Mouse (Mus musculus) limb, embryonic 14.5 days (tissue): ENCODE measurements around the gene Tdp2. TPM values are rescaled to one million over a fixed set of nuclear protein-coding genes. Genes with fewer than 3 reads are reported as not detected.

Source experiments
- ATAC-seq: fragments of 200-750 bp; cut with Nextera tagmentation; 2 replicates; pipeline ENCODE4 v1.8.0; 2017; ENCODE audit warnings: low read depth, moderate number of reproducible peaks, moderate TSS enrichment; ENCODE audit not compliant: low FRiP score
- DNase-seq: peaks from one replicate; pipeline ENCODE4 v3.0.0-alpha.2; 2015; ENCODE audit warnings: low spot score
- H3K27ac ChIP-seq: fragments of 300-500 bp; sonication (generic); replicated peaks from 2 replicates; pipeline ENCODE4 v1.5.1; 2014; ENCODE audit warnings: low read depth, mild to moderate bottlenecking, low read length, moderate library complexity, mixed read lengths
- H3K27me3 ChIP-seq: fragments of 300-500 bp; sonication (generic); 2 replicates; pipeline ENCODE4 v1.6.1; 2014; ENCODE audit warnings: low read length, mixed read lengths; ENCODE audit not compliant: control insufficient read depth, insufficient read depth
- H3K36me3 ChIP-seq: fragments of 300-500 bp; sonication (generic); 2 replicates; pipeline ENCODE4 v1.6.1; 2014; ENCODE audit warnings: mild to moderate bottlenecking, low read length, moderate library complexity, mixed read lengths; ENCODE audit not compliant: control insufficient read depth, insufficient read depth
- H3K4me1 ChIP-seq: fragments of 300-500 bp; sonication (generic); 2 replicates; pipeline ENCODE4 v1.6.1; 2014; ENCODE audit warnings: antibody characterized with exemption, low read length, mixed read lengths; ENCODE audit not compliant: control insufficient read depth, insufficient read depth
- H3K4me2 ChIP-seq: fragments of 300-500 bp; sonication (generic); replicated peaks from 2 replicates; pipeline ENCODE4 v1.6.1; 2014; ENCODE audit warnings: low read depth, mild to moderate bottlenecking, low read length, moderate library complexity; ENCODE audit not compliant: severe bottlenecking
- H3K4me3 ChIP-seq: fragments of 300-500 bp; sonication (generic); replicated peaks from 2 replicates; pipeline ENCODE4 v1.5.1; 2014; ENCODE audit warnings: low read length
- H3K9ac ChIP-seq: fragments of 300-500 bp; sonication (generic); 2 replicates; pipeline ENCODE4 v1.6.1; 2014; ENCODE audit warnings: mild to moderate bottlenecking, low read depth, low read length, moderate library complexity; ENCODE audit not compliant: severe bottlenecking
- H3K9me3 ChIP-seq: fragments of 300-500 bp; sonication (generic); 2 replicates; pipeline ENCODE4 v1.6.1; 2016; ENCODE audit warnings: low read length; ENCODE audit not compliant: control insufficient read depth
- POLR2A ChIP-seq: fragments of 200-500 bp; IDR thresholded peaks from 2 replicates; pipeline ENCODE4 v1.8.0; 2012; ENCODE audit warnings: inconsistent platforms, mild to moderate bottlenecking, moderate library complexity, borderline replicate concordance; ENCODE audit not compliant: insufficient read depth, insufficient read length; ENCODE audit errors: extremely low read depth
- WGBS: fragments of 180-500 bp; shearing (Covaris S2); extraction: QIAGEN DNeasy Blood & Tissue Kit; methylation state at CpG from one replicate; pipeline ENCODE4 v1.1.7; 2014; 5-methylcytosine and 5-hydroxymethylcytosine counted together
- polyA plus RNA-seq, 2 experiments: library from polyadenylated mRNA; depleted of rRNA in 1 of 2; stranded (reverse) in 1 of 2; unstranded in 1 of 2; fragments of >200 nt; fragmentation: Nextera tagmentation in 1 of 2; extraction: Ambion mirVana in 1 of 2; gene quantifications; 2 replicates each; pipeline versions ENCODE4 v1.2.1 to v1.2.3; 2012 to 2014

Tdp2 gene
- polyA plus RNA-seq, 2 experiments: 41.5 to 66.9 TPM

GRCm38 (mm10) chr13:24852570-24852969 lies 21.1 kb downstream of the Tdp2 start:
- 88% methylated on average over 3 of the region's 3 CpGs for WGBS
- Histone ChIP-seq H3K4me1 (no peaks in the 10 kb centered on the region), H3K36me3 (no peaks in the 10 kb centered on the region)

GRCm38 (mm10) chr13:24859115-24859514 lies 27.6 kb downstream of the Tdp2 start:
- Histone ChIP-seq H3K9me3 (no peaks in the 10 kb centered on the region), H3K4me2 (no peak overlapping the region), H3K4me1 (peaks cover 2% of the 10 kb centered on the region; the same call in 1 of the 2 replicates), H3K9ac (no peak overlapping the region), H3K36me3 (no peaks in the 10 kb centered on the region), H3K27ac (no peak overlapping the region), H3K27me3 (no peaks in the 10 kb centered on the region), H3K4me3 (no peak overlapping the region)
- no peak for ATAC-seq
- no peak for DNase-seq
- TF ChIP-seq POLR2A: no peak

More at GRCm38 (mm10) chr13:24852570-24852969, 21.1 kb downstream of the Tdp2 start:
- no peak overlapping the region for H3K9ac ChIP-seq
- no peak for TF ChIP-seq POLR2A
- H3K4me2 ChIP-seq: no peak overlapping the region
- H3K27ac ChIP-seq: no peak overlapping the region
- no peak overlapping the region for H3K4me3 ChIP-seq
- H3K27me3 ChIP-seq: no peaks in the 10 kb centered on the region
- no peaks in the 10 kb centered on the region for H3K9me3 ChIP-seq
- DNase-seq: no peak
- no peak for ATAC-seq

GRCm38 (mm10) chr13:24861084-24861483 lies 29.6 kb downstream of the Tdp2 start:
- WGBS: 57% methylated on average over 12 of the region's 12 CpGs
- Histone ChIP-seq H3K9ac (no peak overlapping the region), H3K27me3 (no peaks in the 10 kb centered on the region), H3K27ac (no peak overlapping the region), H3K9me3 (no peaks in the 10 kb centered on the region), H3K36me3 (no peaks in the 10 kb centered on the region), H3K4me2 (no peak overlapping the region), H3K4me1 (peaks cover 2% of the 10 kb centered on the region; the same call in 1 of the 2 replicates), H3K4me3 (no peak overlapping the region)
- ATAC-seq: no peak
- no peak for DNase-seq
- no peak for TF ChIP-seq POLR2A

- DNase-seq (no peak), ATAC-seq (no peak)
- Histone ChIP-seq H3K4me1 (peaks cover 2% of the 10 kb centered on the region; the same call in 1 of the 2 replicates), H3K27me3 (no peaks in the 10 kb centered on the region), H3K9ac (0 out of 2 replicates have a peak overlapping the region, but pooled peaks have one; percentile 12), H3K9me3 (no peaks in the 10 kb centered on the region), H3K4me2 (no peak overlapping the region), H3K27ac (no peak overlapping the region), H3K4me3 (no peak overlapping the region), H3K36me3 (no peaks in the 10 kb centered on the region)
- no peak for TF ChIP-seq POLR2A
- WGBS: 57% methylated on average over 7 of the region's 7 CpGs
Measured at GRCm38 (mm10) chr13:24862021-24862420, 30.5 kb downstream of the Tdp2 start.

GRCm38 (mm10) chr13:24862520-24862919 lies 31.0 kb downstream of the Tdp2 start:
- 58% methylated on average over 7 of the region's 7 CpGs for WGBS
- Histone ChIP-seq H3K9ac (0 out of 2 replicates have a peak overlapping the region, but pooled peaks have one; percentile 12), H3K4me3 (no peak overlapping the region), H3K9me3 (no peaks in the 10 kb centered on the region), H3K36me3 (no peaks in the 10 kb centered on the region), H3K4me1 (peaks cover 2% of the 10 kb centered on the region; the same call in 1 of the 2 replicates), H3K27me3 (no peaks in the 10 kb centered on the region), H3K27ac (no peak overlapping the region), H3K4me2 (no peak overlapping the region)
- no peak for TF ChIP-seq POLR2A
- DNase-seq: peak; percentile 29
- no peak for ATAC-seq
